Mouse (Mus musculus): Measurements from ENCODE around the gene Macrod2. TPM values are rescaled to one million over a fixed set of nuclear protein-coding genes. Genes with fewer than 3 reads are reported as not detected.

Macrod2 gene
- polyA plus RNA-seq, 1 experiment from 2014 or later = 25.7 TPM

GRCm38 (mm10) chr2:141844408-141845175, 1449.5 kb downstream of the Macrod2 start:
- Histone ChIP-seq H3K4me3 (ENCODE audit: low read depth, low read length) (no peak overlapping the region), H3K4me2 (replicated peaks; ENCODE audit: low read depth) (no peak overlapping the region), H3K4me1 (replicated peaks; ENCODE audit: control insufficient read depth, insufficient read depth, low read length) (no peaks in the 10 kb centered on the region), H3K9me3 (ENCODE audit: control insufficient read depth) (no peaks in the 10 kb centered on the region), H3K27me3 (replicated peaks; ENCODE audit: control insufficient read depth, insufficient read depth, low read length) (no peaks in the 10 kb centered on the region), H3K9ac (ENCODE audit: low read depth, low read length) (no peak overlapping the region), H3K36me3 (ENCODE audit: control insufficient read depth, insufficient read depth) (no peaks in the 10 kb centered on the region), H3K27ac (ENCODE audit: low read depth, low read length) (no peak overlapping the region)
- no peak for TF ChIP-seq CTCF (IDR thresholded peaks at IDR 0.05; ENCODE audit: low read depth)
- ATAC-seq = no peak
- WGBS = 72% methylated on average over 6 of the region's 6 CpGs

GRCm38 (mm10) chr2:141859220-141859619, 1464.1 kb downstream of the Macrod2 start:
- no peaks in the 10 kb centered on the region for H3K4me1 ChIP-seq (replicated peaks; ENCODE audit: control insufficient read depth, insufficient read depth, low read length)
- H3K4me2 ChIP-seq (replicated peaks; ENCODE audit: low read depth) = no peak overlapping the region
- ATAC-seq = peak; percentile 66
- no peaks in the 10 kb centered on the region for H3K36me3 ChIP-seq (ENCODE audit: control insufficient read depth, insufficient read depth)
- no peaks in the 10 kb centered on the region for H3K9me3 ChIP-seq (ENCODE audit: control insufficient read depth)
- no peak for TF ChIP-seq CTCF (IDR thresholded peaks at IDR 0.05; ENCODE audit: low read depth)
- no peaks in the 10 kb centered on the region for H3K27me3 ChIP-seq (replicated peaks; ENCODE audit: control insufficient read depth, insufficient read depth, low read length)
- H3K27ac ChIP-seq (ENCODE audit: low read depth, low read length) = no peak overlapping the region
- H3K9ac ChIP-seq (ENCODE audit: low read depth, low read length) = no peak overlapping the region
- H3K4me3 ChIP-seq (ENCODE audit: low read depth, low read length) = no peak overlapping the region
- WGBS = 24% methylated on average over 2 of the region's 2 CpGs

GRCm38 (mm10) chr2:141861679-141862268, 1466.7 kb downstream of the Macrod2 start:
- Histone ChIP-seq H3K27ac (ENCODE audit: low read depth, low read length) (no peak overlapping the region), H3K4me3 (ENCODE audit: low read depth, low read length) (no peak overlapping the region), H3K36me3 (ENCODE audit: control insufficient read depth, insufficient read depth) (no peaks in the 10 kb centered on the region), H3K4me2 (replicated peaks; ENCODE audit: low read depth) (no peak overlapping the region), H3K9me3 (ENCODE audit: control insufficient read depth) (no peaks in the 10 kb centered on the region), H3K27me3 (replicated peaks; ENCODE audit: control insufficient read depth, insufficient read depth, low read length) (no peaks in the 10 kb centered on the region), H3K4me1 (replicated peaks; ENCODE audit: control insufficient read depth, insufficient read depth, low read length) (no peaks in the 10 kb centered on the region), H3K9ac (ENCODE audit: low read depth, low read length) (no peak overlapping the region)
- no peak for TF ChIP-seq CTCF (IDR thresholded peaks at IDR 0.05; ENCODE audit: low read depth)
- ATAC-seq = no peak
- WGBS = 85% methylated on average over 6 of the region's 6 CpGs

- Histone ChIP-seq H3K36me3 (ENCODE audit: control insufficient read depth, insufficient read depth) (no peaks in the 10 kb centered on the region), H3K4me3 (ENCODE audit: low read depth, low read length) (no peak overlapping the region), H3K4me1 (replicated peaks; ENCODE audit: control insufficient read depth, insufficient read depth, low read length) (no peaks in the 10 kb centered on the region), H3K27ac (ENCODE audit: low read depth, low read length) (no peak overlapping the region), H3K9me3 (ENCODE audit: control insufficient read depth) (no peaks in the 10 kb centered on the region), H3K27me3 (replicated peaks; ENCODE audit: control insufficient read depth, insufficient read depth, low read length) (no peaks in the 10 kb centered on the region), H3K9ac (ENCODE audit: low read depth, low read length) (no peak overlapping the region), H3K4me2 (replicated peaks; ENCODE audit: low read depth) (no peak overlapping the region)
- no peak for TF ChIP-seq CTCF (IDR thresholded peaks at IDR 0.05; ENCODE audit: low read depth)
- 77% methylated on average over 9 of the region's 9 CpGs for WGBS
- no peak for ATAC-seq
These were observed 1467.6 kb downstream of the Macrod2 start for GRCm38 (mm10) chr2:141862531-141863265.

GRCm38 (mm10) chr2:141863628-141864165, 1468.6 kb downstream of the Macrod2 start:
- H3K9me3 ChIP-seq (ENCODE audit: control insufficient read depth) = no peaks in the 10 kb centered on the region
- no peak overlapping the region for H3K4me3 ChIP-seq (ENCODE audit: low read depth, low read length)
- no peak overlapping the region for H3K9ac ChIP-seq (ENCODE audit: low read depth, low read length)
- TF ChIP-seq CTCF (IDR thresholded peaks at IDR 0.05; ENCODE audit: low read depth) = no peak
- 83% methylated on average over 2 of the region's 2 CpGs for WGBS
- no peak overlapping the region for H3K4me2 ChIP-seq (replicated peaks; ENCODE audit: low read depth)
- H3K27me3 ChIP-seq (replicated peaks; ENCODE audit: control insufficient read depth, insufficient read depth, low read length) = no peaks in the 10 kb centered on the region
- ATAC-seq = no peak
- no peaks in the 10 kb centered on the region for H3K4me1 ChIP-seq (replicated peaks; ENCODE audit: control insufficient read depth, insufficient read depth, low read length)
- no peaks in the 10 kb centered on the region for H3K36me3 ChIP-seq (ENCODE audit: control insufficient read depth, insufficient read depth)
- no peak overlapping the region for H3K27ac ChIP-seq (ENCODE audit: low read depth, low read length)

- no peak overlapping the region for H3K9ac ChIP-seq (ENCODE audit: low read depth, low read length)
- 68% methylated on average over 4 of the region's 4 CpGs for WGBS
- no peak overlapping the region for H3K4me2 ChIP-seq (replicated peaks; ENCODE audit: low read depth)
- no peaks in the 10 kb centered on the region for H3K36me3 ChIP-seq (ENCODE audit: control insufficient read depth, insufficient read depth)
- no peak for TF ChIP-seq CTCF (IDR thresholded peaks at IDR 0.05; ENCODE audit: low read depth)
- no peak overlapping the region for H3K27ac ChIP-seq (ENCODE audit: low read depth, low read length)
- H3K9me3 ChIP-seq (ENCODE audit: control insufficient read depth) = no peaks in the 10 kb centered on the region
- H3K4me3 ChIP-seq (ENCODE audit: low read depth, low read length) = no peak overlapping the region
- no peaks in the 10 kb centered on the region for H3K4me1 ChIP-seq (replicated peaks; ENCODE audit: control insufficient read depth, insufficient read depth, low read length)
- no peak for ATAC-seq
- no peaks in the 10 kb centered on the region for H3K27me3 ChIP-seq (replicated peaks; ENCODE audit: control insufficient read depth, insufficient read depth, low read length)
These were observed 1475.8 kb downstream of the Macrod2 start for GRCm38 (mm10) chr2:141870930-141871329.

Measured in intestine, postnatal 0 days (tissue).